Mouse (Mus musculus) ES-Bruce4 (cell line): ENCODE results near the gene A430078G23Rik. TPM values are rescaled to one million over a fixed set of nuclear protein-coding genes. Genes with fewer than 3 reads are reported as not detected.
"Not testable (repeated sequence)": the region's sequence is repeated elsewhere in the genome, so short reads cannot be mapped to it uniquely, and the experiment has no call there.

ENCODE experiments used
- H3K27ac ChIP-seq: 2 replicates; pipeline ENCODE4 v1.5.1; 2012; ENCODE audit warnings: low read length, inconsistent platforms; ENCODE audit not compliant: insufficient read depth
- H3K27me3 ChIP-seq: 2 replicates; pipeline ENCODE4 v1.6.1; 2012; ENCODE audit warnings: mild to moderate bottlenecking, low read length, inconsistent platforms; ENCODE audit not compliant: control insufficient read depth, poor library complexity, insufficient read depth, severe bottlenecking
- H3K36me3 ChIP-seq: 2 replicates; pipeline ENCODE4 v1.6.1; 2012; ENCODE audit warnings: inconsistent platforms, mild to moderate bottlenecking, low read length, moderate library complexity; ENCODE audit not compliant: control insufficient read depth, poor library complexity, insufficient read depth, severe bottlenecking
- H3K4me1 ChIP-seq: one replicate; pipeline ENCODE4 v1.8.1; 2011; ENCODE audit warnings: low read length; ENCODE audit not compliant: control insufficient read depth, insufficient read depth
- H3K4me3 ChIP-seq: 2 replicates; pipeline ENCODE4 v1.5.1; 2011; ENCODE audit warnings: low read depth, mild to moderate bottlenecking, low read length
- H3K9ac ChIP-seq: 2 replicates; pipeline ENCODE4 v1.6.1; 2012; ENCODE audit warnings: low read depth, mild to moderate bottlenecking, inconsistent platforms; ENCODE audit not compliant: poor library complexity, severe bottlenecking
- H3K9me3 ChIP-seq: replicated peaks from 2 replicates; pipeline ENCODE4 v1.6.1; 2012; ENCODE audit warnings: mild to moderate bottlenecking, low read length, inconsistent platforms; ENCODE audit not compliant: control insufficient read depth, poor library complexity, insufficient read depth, severe bottlenecking
- CTCF ChIP-seq: IDR thresholded peaks from one replicate; pipeline ENCODE4 v1.8.1; 2011; ENCODE audit warnings: low read depth, low read length
- EP300 ChIP-seq: IDR thresholded peaks from 2 replicates; pipeline ENCODE4 v1.6.1; 2011; ENCODE audit warnings: low read depth, low read length; ENCODE audit not compliant: insufficient read depth
- POLR2A ChIP-seq: IDR thresholded peaks from one replicate; pipeline ENCODE4 v1.8.1; 2011; ENCODE audit warnings: low read length; ENCODE audit not compliant: insufficient read depth
- polyA plus RNA-seq: library from polyadenylated mRNA; stranded (reverse); fragments of >200 nt; gene quantifications from 2 replicates; pipeline ENCODE4 v1.2.4, GENCODE M21; 2011; ENCODE audit warnings: low read depth; ENCODE audit not compliant: missing spikeins, insufficient read depth, insufficient read length

Gene A430078G23Rik
- polyA plus RNA-seq, 1 experiment, result not detected

GRCm38 (mm10) chr8:3314345-3314744 is 38.9 kb upstream of the A430078G23Rik start:
- Histone ChIP-seq H3K36me3 (no peaks in the 10 kb centered on the region), H3K4me1 (no peaks in the 10 kb centered on the region), H3K27ac (no peak overlapping the region), H3K9me3 (no peaks in the 10 kb centered on the region; the same call in 1 of the 2 replicates), H3K4me3 (no peak overlapping the region), H3K9ac (no peak overlapping the region), H3K27me3 (no peaks in the 10 kb centered on the region)
- TF ChIP-seq CTCF (no peak), POLR2A (no peak), EP300 (no peak)

DNA sequence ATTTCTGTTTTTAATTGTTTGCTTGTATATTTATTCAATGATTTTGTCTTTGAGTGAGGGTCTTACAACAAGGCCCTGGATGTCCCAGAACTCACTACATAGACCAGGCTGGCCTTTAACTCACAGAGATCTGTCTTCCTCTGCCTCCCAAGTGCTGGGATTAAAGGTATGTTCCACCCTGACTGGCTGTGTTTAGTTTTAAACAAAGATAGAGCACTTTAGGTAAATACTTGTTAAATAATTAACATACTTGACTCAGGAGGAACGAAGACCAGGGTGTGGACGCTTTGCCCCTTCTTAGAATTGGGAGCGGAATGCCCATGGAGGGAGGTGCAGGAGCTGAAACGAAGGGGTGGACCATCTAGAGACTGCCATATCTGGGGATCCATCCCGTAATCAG is 36.6 kb upstream of the A430078G23Rik start:
- Histone ChIP-seq H3K4me3 (no peak overlapping the region), H3K9ac (no peak overlapping the region), H3K36me3 (no peaks in the 10 kb centered on the region), H3K9me3 (no peaks in the 10 kb centered on the region; the same call in 1 of the 2 replicates), H3K27ac (no peak overlapping the region), H3K4me1 (no peaks in the 10 kb centered on the region), H3K27me3 (no peaks in the 10 kb centered on the region)
- TF ChIP-seq POLR2A, result no peak
- no peak for TF ChIP-seq CTCF
- TF ChIP-seq EP300, result no peak

DNA sequence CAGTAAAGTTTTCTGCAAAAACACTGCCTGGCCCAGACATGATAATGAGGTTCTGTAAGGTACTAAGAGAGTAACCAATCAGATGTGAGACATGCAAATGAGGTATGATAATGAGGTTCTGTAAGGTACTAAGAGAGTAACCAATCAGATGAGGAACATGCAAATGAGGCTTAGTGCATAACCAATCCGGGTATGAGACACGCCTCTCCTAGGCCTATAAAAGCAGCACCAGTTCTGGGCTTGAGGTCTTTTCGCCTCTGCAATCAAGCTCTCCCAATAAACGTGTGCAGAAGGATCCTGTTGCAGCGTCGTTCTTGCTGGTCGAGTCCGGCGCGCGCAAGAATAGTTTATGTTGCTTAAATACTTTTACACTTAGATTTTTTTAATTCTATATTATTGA is 33.9 kb upstream of the A430078G23Rik start:
- not testable (repeated sequence) for H3K27me3 ChIP-seq, H3K9me3 ChIP-seq, H3K4me1 ChIP-seq, H3K36me3 ChIP-seq, H3K27ac ChIP-seq, H3K9ac ChIP-seq, H3K4me3 ChIP-seq

DNA sequence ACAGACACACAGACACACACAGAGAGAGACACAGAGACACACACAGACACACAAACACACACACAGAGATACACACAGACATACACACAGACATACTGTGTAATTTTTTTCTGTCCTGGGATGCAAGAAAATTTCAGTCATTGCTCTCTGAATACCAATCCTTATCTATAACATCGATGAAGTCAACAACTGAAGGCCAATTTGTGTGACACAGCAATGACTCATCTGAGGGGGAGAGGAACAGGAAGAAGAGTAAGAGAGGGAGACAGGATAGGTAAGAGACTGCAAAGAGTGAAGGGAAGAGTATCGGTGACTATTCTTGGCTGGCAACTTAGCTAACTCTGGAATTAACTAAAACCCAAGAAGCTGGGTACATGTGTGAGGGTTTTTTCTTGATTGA is 29.0 kb upstream of the A430078G23Rik start:
- Histone ChIP-seq H3K27ac (no peak overlapping the region), H3K4me1 (no peaks in the 10 kb centered on the region), H3K9ac (no peak overlapping the region), H3K27me3 (0 out of 2 replicates have a peak, but pooled peaks cover 3% of the 10 kb centered on the region), H3K9me3 (no peaks in the 10 kb centered on the region), H3K4me3 (no peak overlapping the region), H3K36me3 (no peaks in the 10 kb centered on the region)
- TF ChIP-seq EP300 (no peak), POLR2A (no peak), CTCF (no peak)

DNA sequence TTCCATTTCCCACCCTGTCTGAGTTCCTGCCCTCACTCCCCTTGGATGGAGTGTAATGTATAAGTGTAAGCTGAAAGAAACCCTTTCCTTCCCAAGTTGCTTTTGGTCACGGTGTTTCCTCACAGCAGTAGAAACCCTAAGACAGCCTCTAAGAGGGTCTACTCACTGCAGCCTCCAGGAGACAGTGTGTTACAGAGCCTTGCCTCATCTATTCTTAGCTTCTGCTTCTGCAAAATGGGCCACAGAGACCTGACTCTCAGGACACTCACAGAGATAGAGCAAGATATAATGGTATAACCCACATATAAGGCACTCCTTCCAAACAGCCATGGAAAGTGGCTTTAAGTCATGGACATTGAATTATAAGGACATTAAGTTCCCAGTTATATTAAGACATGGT is 26.2 kb upstream of the A430078G23Rik start:
- no peak overlapping the region for H3K27ac ChIP-seq
- TF ChIP-seq EP300, result no peak
- no peak for TF ChIP-seq POLR2A
- TF ChIP-seq CTCF, result no peak
- H3K36me3 ChIP-seq, result no peaks in the 10 kb centered on the region
- H3K9ac ChIP-seq, result no peak overlapping the region
- no peak overlapping the region for H3K4me3 ChIP-seq
- H3K9me3 ChIP-seq, result no peaks in the 10 kb centered on the region
- H3K4me1 ChIP-seq, result no peaks in the 10 kb centered on the region
- 0 out of 2 replicates have a peak, but pooled peaks cover 3% of the 10 kb centered on the region for H3K27me3 ChIP-seq

DNA sequence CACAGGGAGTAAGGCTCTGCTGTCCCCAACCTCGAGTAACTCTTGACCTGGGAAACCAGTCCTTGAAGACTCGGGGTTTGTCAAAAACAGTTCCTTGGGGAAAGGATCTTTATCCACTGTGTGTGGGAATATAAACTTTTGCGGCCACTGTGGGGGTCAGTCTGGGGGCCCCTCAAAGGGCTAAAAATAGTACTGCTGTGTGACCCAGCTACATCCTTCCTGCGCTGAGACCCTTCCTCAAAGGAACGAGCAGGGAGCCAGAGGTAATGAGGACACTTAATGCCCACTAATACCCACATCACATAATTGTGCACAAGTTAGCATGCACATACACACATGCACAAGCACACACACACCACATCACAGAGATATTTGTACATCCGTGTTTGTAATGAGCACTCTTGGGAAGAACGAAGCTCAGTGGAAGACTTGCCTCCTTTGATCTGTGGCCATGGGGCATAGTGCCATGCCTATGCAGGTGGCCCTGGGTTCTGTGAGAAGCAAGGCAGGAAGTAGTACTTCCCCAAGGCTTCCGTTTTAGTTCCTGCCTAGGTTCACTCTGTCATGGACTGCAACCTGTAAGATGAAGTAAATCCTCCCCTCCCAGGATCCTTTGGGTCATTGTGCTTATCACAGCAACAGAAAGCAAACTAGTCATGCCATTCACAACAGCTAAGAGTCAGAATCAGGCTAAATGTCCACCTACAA is 25.5 kb upstream of the A430078G23Rik start:
- Histone ChIP-seq H3K27me3 (0 out of 2 replicates have a peak, but pooled peaks cover 3% of the 10 kb centered on the region), H3K27ac (no peak overlapping the region), H3K36me3 (no peaks in the 10 kb centered on the region), H3K4me1 (no peaks in the 10 kb centered on the region), H3K9me3 (no peaks in the 10 kb centered on the region), H3K4me3 (no peak overlapping the region), H3K9ac (no peak overlapping the region)
- TF ChIP-seq EP300 (no peak), POLR2A (no peak)
